Mouse (Mus musculus): ENCODE results near the gene Rgn. TPM values are rescaled to one million over a fixed set of nuclear protein-coding genes. Genes with fewer than 3 reads are reported as not detected.

Gene Rgn
- polyA plus RNA-seq, 1 experiment from 2014 or later, result not detected

GRCm38 (mm10) chrX:20552199-20552598, 2.6 kb downstream of the Rgn start:
- H3K27me3 ChIP-seq (ENCODE audit: control insufficient read depth, insufficient read depth, low read length), result no peaks in the 10 kb centered on the region

GRCm38 (mm10) chrX:20561846-20562245, 12.3 kb downstream of the Rgn start:
- Histone ChIP-seq H3K4me2 (ENCODE audit: low read depth) (no peak overlapping the region), H3K4me1 (ENCODE audit: control insufficient read depth, insufficient read depth, low read length) (no peaks in the 10 kb centered on the region), H3K36me3 (ENCODE audit: control insufficient read depth, insufficient read depth, low read length) (no peaks in the 10 kb centered on the region), H3K27me3 (ENCODE audit: control insufficient read depth, insufficient read depth, low read length) (no peaks in the 10 kb centered on the region), H3K9ac (ENCODE audit: low read length) (no peak overlapping the region), H3K27ac (ENCODE audit: low read depth, low read length) (no peak overlapping the region), H3K4me3 (ENCODE audit: low read depth, low read length) (no peak overlapping the region), H3K9me3 (ENCODE audit: control insufficient read depth, low read length) (no peaks in the 10 kb centered on the region)
- 34% methylated on average over 1 of the region's 1 CpGs for WGBS
- ATAC-seq (ENCODE audit: insufficient read depth, low FRiP score, low TSS enrichment), result no peak
- no peak for DNase-seq (ENCODE audit: low spot score)

More at GRCm38 (mm10) chrX:20552199-20552598, 2.6 kb downstream of the Rgn start:
- no peak overlapping the region for H3K4me3 ChIP-seq (ENCODE audit: low read depth, low read length)
- H3K36me3 ChIP-seq (ENCODE audit: control insufficient read depth, insufficient read depth, low read length), result no peaks in the 10 kb centered on the region
- H3K4me2 ChIP-seq (ENCODE audit: low read depth), result no peak overlapping the region
- no peak for DNase-seq (ENCODE audit: low spot score)
- WGBS, result 78% methylated on average over 2 of the region's 2 CpGs
- no peak for ATAC-seq (ENCODE audit: insufficient read depth, low FRiP score, low TSS enrichment)
- no peaks in the 10 kb centered on the region for H3K4me1 ChIP-seq (ENCODE audit: control insufficient read depth, insufficient read depth, low read length)
- no peak overlapping the region for H3K9ac ChIP-seq (ENCODE audit: low read length)
- H3K27ac ChIP-seq (ENCODE audit: low read depth, low read length), result no peak overlapping the region
- H3K9me3 ChIP-seq (ENCODE audit: control insufficient read depth, low read length), result no peaks in the 10 kb centered on the region

- H3K9me3 ChIP-seq (ENCODE audit: control insufficient read depth, low read length), result no peaks in the 10 kb centered on the region
- H3K9ac ChIP-seq (ENCODE audit: low read length), result no peak overlapping the region
- no peak overlapping the region for H3K4me2 ChIP-seq (ENCODE audit: low read depth)
- H3K4me3 ChIP-seq (ENCODE audit: low read depth, low read length), result no peak overlapping the region
- 68% methylated on average over 4 of the region's 4 CpGs for WGBS
- no peak overlapping the region for H3K27ac ChIP-seq (ENCODE audit: low read depth, low read length)
- DNase-seq (ENCODE audit: low spot score) (no peak), ATAC-seq (ENCODE audit: insufficient read depth, low FRiP score, low TSS enrichment) (no peak)
- no peaks in the 10 kb centered on the region for H3K36me3 ChIP-seq (ENCODE audit: control insufficient read depth, insufficient read depth, low read length)
- no peaks in the 10 kb centered on the region for H3K27me3 ChIP-seq (ENCODE audit: control insufficient read depth, insufficient read depth, low read length)
- no peaks in the 10 kb centered on the region for H3K4me1 ChIP-seq (ENCODE audit: control insufficient read depth, insufficient read depth, low read length)
These were observed 14.4 kb downstream of the Rgn start for GRCm38 (mm10) chrX:20563941-20564340.

- Histone ChIP-seq H3K4me3 (ENCODE audit: low read depth, low read length) (no peak overlapping the region), H3K36me3 (ENCODE audit: control insufficient read depth, insufficient read depth, low read length) (no peaks in the 10 kb centered on the region), H3K27me3 (ENCODE audit: control insufficient read depth, insufficient read depth, low read length) (no peaks in the 10 kb centered on the region), H3K4me1 (ENCODE audit: control insufficient read depth, insufficient read depth, low read length) (no peaks in the 10 kb centered on the region), H3K9me3 (ENCODE audit: control insufficient read depth, low read length) (no peaks in the 10 kb centered on the region), H3K27ac (ENCODE audit: low read depth, low read length) (no peak overlapping the region), H3K9ac (ENCODE audit: low read length) (no peak overlapping the region), H3K4me2 (ENCODE audit: low read depth) (no peak overlapping the region)
- ATAC-seq (ENCODE audit: insufficient read depth, low FRiP score, low TSS enrichment), result no peak
- 53% methylated on average over 2 of the region's 2 CpGs for WGBS
- no peak for DNase-seq (ENCODE audit: low spot score)
These were observed 21.4 kb downstream of the Rgn start for GRCm38 (mm10) chrX:20571024-20571423.

GRCm38 (mm10) chrX:20572683-20573082, 23.1 kb downstream of the Rgn start:
- 72% methylated on average over 9 of the region's 9 CpGs for WGBS
- DNase-seq (ENCODE audit: low spot score) (no peak), ATAC-seq (ENCODE audit: insufficient read depth, low FRiP score, low TSS enrichment) (no peak)
- no peaks in the 10 kb centered on the region for H3K9me3 ChIP-seq (ENCODE audit: control insufficient read depth, low read length)
- no peak overlapping the region for H3K4me2 ChIP-seq (ENCODE audit: low read depth)
- no peaks in the 10 kb centered on the region for H3K4me1 ChIP-seq (ENCODE audit: control insufficient read depth, insufficient read depth, low read length)
- no peak overlapping the region for H3K9ac ChIP-seq (ENCODE audit: low read length)
- no peaks in the 10 kb centered on the region for H3K36me3 ChIP-seq (ENCODE audit: control insufficient read depth, insufficient read depth, low read length)
- no peaks in the 10 kb centered on the region for H3K27me3 ChIP-seq (ENCODE audit: control insufficient read depth, insufficient read depth, low read length)
- H3K4me3 ChIP-seq (ENCODE audit: low read depth, low read length), result no peak overlapping the region
- H3K27ac ChIP-seq (ENCODE audit: low read depth, low read length), result no peak overlapping the region

- no peak overlapping the region for H3K4me2 ChIP-seq (ENCODE audit: low read depth)
- ATAC-seq (ENCODE audit: insufficient read depth, low FRiP score, low TSS enrichment) (no peak), DNase-seq (ENCODE audit: low spot score) (no peak)
- H3K27me3 ChIP-seq (ENCODE audit: control insufficient read depth, insufficient read depth, low read length), result no peaks in the 10 kb centered on the region
- no peak overlapping the region for H3K27ac ChIP-seq (ENCODE audit: low read depth, low read length)
- 83% methylated on average over 4 of the region's 4 CpGs for WGBS
- no peak overlapping the region for H3K9ac ChIP-seq (ENCODE audit: low read length)
- H3K36me3 ChIP-seq (ENCODE audit: control insufficient read depth, insufficient read depth, low read length), result no peaks in the 10 kb centered on the region
- H3K4me1 ChIP-seq (ENCODE audit: control insufficient read depth, insufficient read depth, low read length), result no peaks in the 10 kb centered on the region
- no peak overlapping the region for H3K4me3 ChIP-seq (ENCODE audit: low read depth, low read length)
- no peaks in the 10 kb centered on the region for H3K9me3 ChIP-seq (ENCODE audit: control insufficient read depth, low read length)
These were observed 24.3 kb downstream of the Rgn start for GRCm38 (mm10) chrX:20573927-20574326.

GRCm38 (mm10) chrX:20587968-20588367, 38.4 kb downstream of the Rgn start:
- no peak overlapping the region for H3K4me2 ChIP-seq (ENCODE audit: low read depth)
- H3K27ac ChIP-seq (ENCODE audit: low read depth, low read length), result no peak overlapping the region
- ATAC-seq (ENCODE audit: insufficient read depth, low FRiP score, low TSS enrichment) (no peak), DNase-seq (ENCODE audit: low spot score) (no peak)
- no peaks in the 10 kb centered on the region for H3K4me1 ChIP-seq (ENCODE audit: control insufficient read depth, insufficient read depth, low read length)
- WGBS, result 34% methylated on average over 4 of the region's 4 CpGs
- no peaks in the 10 kb centered on the region for H3K9me3 ChIP-seq (ENCODE audit: control insufficient read depth, low read length)
- H3K4me3 ChIP-seq (ENCODE audit: low read depth, low read length), result no peak overlapping the region
- no peak overlapping the region for H3K9ac ChIP-seq (ENCODE audit: low read length)
- H3K27me3 ChIP-seq (ENCODE audit: control insufficient read depth, insufficient read depth, low read length), result no peaks in the 10 kb centered on the region
- H3K36me3 ChIP-seq (ENCODE audit: control insufficient read depth, insufficient read depth, low read length), result no peaks in the 10 kb centered on the region

GRCm38 (mm10) chrX:20608500-20608899, 58.9 kb downstream of the Rgn start:
- no peak overlapping the region for H3K4me2 ChIP-seq (ENCODE audit: low read depth)
- no peak overlapping the region for H3K4me3 ChIP-seq (ENCODE audit: low read depth, low read length)
- no peaks in the 10 kb centered on the region for H3K4me1 ChIP-seq (ENCODE audit: control insufficient read depth, insufficient read depth, low read length)
- DNase-seq (ENCODE audit: low spot score) (no peak), ATAC-seq (ENCODE audit: insufficient read depth, low FRiP score, low TSS enrichment) (no peak)
- no peaks in the 10 kb centered on the region for H3K36me3 ChIP-seq (ENCODE audit: control insufficient read depth, insufficient read depth, low read length)
- no peaks in the 10 kb centered on the region for H3K27me3 ChIP-seq (ENCODE audit: control insufficient read depth, insufficient read depth, low read length)
- H3K9me3 ChIP-seq (ENCODE audit: control insufficient read depth, low read length), result no peaks in the 10 kb centered on the region
- WGBS, result 89% methylated on average over 4 of the region's 4 CpGs
- no peak overlapping the region for H3K9ac ChIP-seq (ENCODE audit: low read length)
- no peak overlapping the region for H3K27ac ChIP-seq (ENCODE audit: low read depth, low read length)

Data from neural tube, embryonic 11.5 days (tissue).